Mouse (Mus musculus): ENCODE data around the gene Ankmy1. TPM values are rescaled to one million over a fixed set of nuclear protein-coding genes. Genes with fewer than 3 reads are reported as not detected.

Ankmy1 gene
- polyA plus RNA-seq, 1 experiment from 2014 or later: 0.45 TPM

- Histone ChIP-seq H3K9ac (replicated peaks) (no peak overlapping the region), H3K4me1 (no peaks in the 10 kb centered on the region), H3K4me3 (no peak overlapping the region), H3K27ac (replicated peaks) (no peak overlapping the region), H3K36me3 (no peaks in the 10 kb centered on the region), H3K9me3 (no peaks in the 10 kb centered on the region), H3K27me3 (no peaks in the 10 kb centered on the region), H3K4me2 (replicated peaks) (no peak overlapping the region)
- no peak for ATAC-seq (ENCODE audit: low FRiP score, low read depth)
- WGBS: 93% methylated on average over 6 of the region's 6 CpGs
Observed at GRCm38 (mm10) chr1:92881982-92882381, 20.7 kb downstream of the Ankmy1 start.

- H3K4me2 ChIP-seq (replicated peaks): no peak overlapping the region
- H3K9ac ChIP-seq (replicated peaks): no peak overlapping the region
- no peaks in the 10 kb centered on the region for H3K36me3 ChIP-seq
- no peak overlapping the region for H3K4me3 ChIP-seq
- no peak overlapping the region for H3K27ac ChIP-seq (replicated peaks)
- 80% methylated on average over 5 of the region's 5 CpGs for WGBS
- no peaks in the 10 kb centered on the region for H3K4me1 ChIP-seq
- H3K9me3 ChIP-seq: no peaks in the 10 kb centered on the region
- no peaks in the 10 kb centered on the region for H3K27me3 ChIP-seq
- no peak for ATAC-seq (ENCODE audit: low FRiP score, low read depth)
Observed at GRCm38 (mm10) chr1:92880101-92880500, 22.6 kb downstream of the Ankmy1 start.

- Histone ChIP-seq H3K9me3 (no peaks in the 10 kb centered on the region), H3K4me1 (no peaks in the 10 kb centered on the region), H3K4me3 (no peak overlapping the region), H3K4me2 (replicated peaks) (no peak overlapping the region), H3K36me3 (no peaks in the 10 kb centered on the region), H3K27ac (replicated peaks) (no peak overlapping the region), H3K27me3 (no peaks in the 10 kb centered on the region), H3K9ac (replicated peaks) (no peak overlapping the region)
- 90% methylated on average over 12 of the region's 12 CpGs for WGBS
- ATAC-seq (ENCODE audit: low FRiP score, low read depth): no peak
Observed at GRCm38 (mm10) chr1:92879266-92879665, 23.4 kb downstream of the Ankmy1 start.

- H3K36me3 ChIP-seq: no peaks in the 10 kb centered on the region
- ATAC-seq (ENCODE audit: low FRiP score, low read depth): no peak
- H3K4me2 ChIP-seq (replicated peaks): no peak overlapping the region
- no peak overlapping the region for H3K27ac ChIP-seq (replicated peaks)
- H3K9me3 ChIP-seq: no peaks in the 10 kb centered on the region
- 84% methylated on average over 13 of the region's 13 CpGs for WGBS
- H3K9ac ChIP-seq (replicated peaks): no peak overlapping the region
- no peak overlapping the region for H3K4me3 ChIP-seq
- no peaks in the 10 kb centered on the region for H3K4me1 ChIP-seq
- H3K27me3 ChIP-seq: no peaks in the 10 kb centered on the region
Observed at GRCm38 (mm10) chr1:92878066-92878741, 24.5 kb downstream of the Ankmy1 start.

- Histone ChIP-seq H3K4me2 (replicated peaks) (no peak overlapping the region), H3K36me3 (no peaks in the 10 kb centered on the region), H3K4me1 (no peaks in the 10 kb centered on the region), H3K4me3 (no peak overlapping the region), H3K27me3 (no peaks in the 10 kb centered on the region), H3K27ac (replicated peaks) (no peak overlapping the region), H3K9me3 (no peaks in the 10 kb centered on the region), H3K9ac (replicated peaks) (no peak overlapping the region)
- WGBS: 74% methylated on average over 12 of the region's 12 CpGs
- no peak for ATAC-seq (ENCODE audit: low FRiP score, low read depth)
Observed at GRCm38 (mm10) chr1:92877431-92877978, 25.2 kb downstream of the Ankmy1 start.

- no peak for ATAC-seq (ENCODE audit: low FRiP score, low read depth)
- Histone ChIP-seq H3K27ac (replicated peaks) (no peak overlapping the region), H3K4me1 (no peaks in the 10 kb centered on the region), H3K4me3 (no peak overlapping the region), H3K36me3 (no peaks in the 10 kb centered on the region), H3K27me3 (no peaks in the 10 kb centered on the region), H3K4me2 (replicated peaks) (no peak overlapping the region), H3K9ac (replicated peaks) (no peak overlapping the region), H3K9me3 (no peaks in the 10 kb centered on the region)
- WGBS: 90% methylated on average over 8 of the region's 8 CpGs
Observed at GRCm38 (mm10) chr1:92875360-92876111, 27.2 kb downstream of the Ankmy1 start.

GRCm38 (mm10) chr1:92874011-92874410, 28.7 kb downstream of the Ankmy1 start:
- ATAC-seq (ENCODE audit: low FRiP score, low read depth): no peak
- Histone ChIP-seq H3K4me1 (no peaks in the 10 kb centered on the region), H3K36me3 (no peaks in the 10 kb centered on the region), H3K9ac (replicated peaks) (no peak overlapping the region), H3K27ac (replicated peaks) (no peak overlapping the region), H3K4me2 (replicated peaks) (no peak overlapping the region), H3K4me3 (no peak overlapping the region), H3K9me3 (no peaks in the 10 kb centered on the region), H3K27me3 (no peaks in the 10 kb centered on the region)
- 53% methylated on average over 3 of the region's 3 CpGs for WGBS

- no peak overlapping the region for H3K9ac ChIP-seq (replicated peaks)
- H3K9me3 ChIP-seq: no peaks in the 10 kb centered on the region
- WGBS: 85% methylated on average over 7 of the region's 7 CpGs
- no peak overlapping the region for H3K27ac ChIP-seq (replicated peaks)
- no peaks in the 10 kb centered on the region for H3K36me3 ChIP-seq
- ATAC-seq (ENCODE audit: low FRiP score, low read depth): no peak
- H3K4me2 ChIP-seq (replicated peaks): no peak overlapping the region
- H3K4me1 ChIP-seq: no peaks in the 10 kb centered on the region
- H3K27me3 ChIP-seq: no peaks in the 10 kb centered on the region
- no peak overlapping the region for H3K4me3 ChIP-seq
Observed at GRCm38 (mm10) chr1:92872666-92873065, 30.0 kb downstream of the Ankmy1 start.

- ATAC-seq (ENCODE audit: low FRiP score, low read depth): no peak
- WGBS: 83% methylated on average over 2 of the region's 2 CpGs
- no peaks in the 10 kb centered on the region for H3K27me3 ChIP-seq
Observed at GRCm38 (mm10) chr1:92869985-92870384, 32.7 kb downstream of the Ankmy1 start.

GRCm38 (mm10) chr1:92866170-92866569, 36.5 kb downstream of the Ankmy1 start:
- H3K36me3 ChIP-seq: no peaks in the 10 kb centered on the region
- no peak overlapping the region for H3K4me3 ChIP-seq
- H3K4me2 ChIP-seq (replicated peaks): no peak overlapping the region
- no peaks in the 10 kb centered on the region for H3K9me3 ChIP-seq
- peaks cover 8% of the 10 kb centered on the region for H3K4me1 ChIP-seq
- no peak for ATAC-seq (ENCODE audit: low FRiP score, low read depth)
- 69% methylated on average over 2 of the region's 2 CpGs for WGBS
- no peaks in the 10 kb centered on the region for H3K27me3 ChIP-seq
- no peak overlapping the region for H3K9ac ChIP-seq (replicated peaks)
- no peak overlapping the region for H3K27ac ChIP-seq (replicated peaks)

More at GRCm38 (mm10) chr1:92869985-92870384, 32.7 kb downstream of the Ankmy1 start:
- Histone ChIP-seq H3K4me2 (replicated peaks) (no peak overlapping the region), H3K9me3 (no peaks in the 10 kb centered on the region), H3K27ac (replicated peaks) (no peak overlapping the region), H3K9ac (replicated peaks) (no peak overlapping the region), H3K36me3 (no peaks in the 10 kb centered on the region), H3K4me3 (no peak overlapping the region), H3K4me1 (peaks cover 8% of the 10 kb centered on the region)

- WGBS: 95% methylated on average over 4 of the region's 4 CpGs
- no peak overlapping the region for H3K9ac ChIP-seq (replicated peaks)
Observed at GRCm38 (mm10) chr1:92863268-92863667, 39.4 kb downstream of the Ankmy1 start.

GRCm38 (mm10) chr1:92861503-92861902, 41.2 kb downstream of the Ankmy1 start:
- H3K4me2 ChIP-seq (replicated peaks): no peak overlapping the region
- peaks cover 40% of the 10 kb centered on the region for H3K36me3 ChIP-seq
- no peaks in the 10 kb centered on the region for H3K27me3 ChIP-seq
- H3K27ac ChIP-seq (replicated peaks): no peak overlapping the region
- ATAC-seq (ENCODE audit: low FRiP score, low read depth): no peak
- 76% methylated on average over 6 of the region's 6 CpGs for WGBS
- no peak overlapping the region for H3K4me3 ChIP-seq
- no peak overlapping the region for H3K9ac ChIP-seq (replicated peaks)
- peaks cover 8% of the 10 kb centered on the region for H3K4me1 ChIP-seq
- no peaks in the 10 kb centered on the region for H3K9me3 ChIP-seq

More at GRCm38 (mm10) chr1:92863268-92863667, 39.4 kb downstream of the Ankmy1 start:
- Histone ChIP-seq H3K27ac (replicated peaks) (no peak overlapping the region), H3K9me3 (no peaks in the 10 kb centered on the region), H3K4me3 (no peak overlapping the region), H3K36me3 (peaks cover 22% of the 10 kb centered on the region), H3K4me1 (peaks cover 8% of the 10 kb centered on the region), H3K27me3 (no peaks in the 10 kb centered on the region), H3K4me2 (replicated peaks) (no peak overlapping the region)
- no peak for ATAC-seq (ENCODE audit: low FRiP score, low read depth)

Data from midbrain, embryonic 12.5 days (tissue).